Mouse (Mus musculus): ENCODE measurements around the gene Rapgef3.

Rapgef3 gene

GRCm38 (mm10) chr15:97793386-97794153, 25.8 kb upstream of the Rapgef3 start:
- no peak for DNase-seq (ENCODE audit: low read depth, low spot score)

- DNase-seq (ENCODE audit: low read depth, low spot score), result no peak
Observed at GRCm38 (mm10) chr15:97791126-97791700, 23.4 kb upstream of the Rapgef3 start.

- peak; percentile 70 for DNase-seq (ENCODE audit: low read depth, low spot score)
Observed at GRCm38 (mm10) chr15:97789761-97790505, 22.2 kb upstream of the Rapgef3 start.

GRCm38 (mm10) chr15:97788821-97789220, 21.0 kb upstream of the Rapgef3 start:
- DNase-seq (ENCODE audit: low read depth, low spot score), result no peak

- no peak for DNase-seq (ENCODE audit: low read depth, low spot score)
Observed at GRCm38 (mm10) chr15:97787799-97788667, 20.3 kb upstream of the Rapgef3 start.

- no peak for DNase-seq (ENCODE audit: low read depth, low spot score)
Observed at GRCm38 (mm10) chr15:97787148-97787798, 19.5 kb upstream of the Rapgef3 start.

GRCm38 (mm10) chr15:97786412-97787112, 18.8 kb upstream of the Rapgef3 start:
- DNase-seq (ENCODE audit: low read depth, low spot score), result peak; percentile 95

- DNase-seq (ENCODE audit: low read depth, low spot score), result peak; percentile 73
Observed at GRCm38 (mm10) chr15:97785731-97786411, 18.1 kb upstream of the Rapgef3 start.

- DNase-seq (ENCODE audit: low read depth, low spot score), result peak; percentile 43
Observed at GRCm38 (mm10) chr15:97784561-97785161, 16.9 kb upstream of the Rapgef3 start.

- peak; percentile 88 for DNase-seq (ENCODE audit: low read depth, low spot score)
Observed at GRCm38 (mm10) chr15:97784092-97784559, 16.4 kb upstream of the Rapgef3 start.

GRCm38 (mm10) chr15:97782749-97783105, 15.0 kb upstream of the Rapgef3 start:
- DNase-seq (ENCODE audit: low read depth, low spot score), result peak; percentile 94

GRCm38 (mm10) chr15:97781961-97782748, 14.4 kb upstream of the Rapgef3 start:
- DNase-seq (ENCODE audit: low read depth, low spot score), result peak; percentile 81

GRCm38 (mm10) chr15:97780611-97781031, 12.8 kb upstream of the Rapgef3 start:
- no peak for DNase-seq (ENCODE audit: low read depth, low spot score)

GRCm38 (mm10) chr15:97779576-97779975, 11.8 kb upstream of the Rapgef3 start:
- DNase-seq (ENCODE audit: low read depth, low spot score), result peak; percentile 55

GRCm38 (mm10) chr15:97778311-97779098, 10.7 kb upstream of the Rapgef3 start, which contains the start of gene Slc48a1:
Gene Slc48a1, plus strand, starts transcription at chr15:97778520.
- peak; percentile 79 for DNase-seq (ENCODE audit: low read depth, low spot score)

- DNase-seq (ENCODE audit: low read depth, low spot score), result no peak
Observed at GRCm38 (mm10) chr15:97776919-97777318, 9.1 kb upstream of the Rapgef3 start.

GRCm38 (mm10) chr15:97776514-97776913, 8.7 kb upstream of the Rapgef3 start:
- DNase-seq (ENCODE audit: low read depth, low spot score), result peak; percentile 76

Data from 3T3-L1 (cell line).